In the genomic region with DNA sequence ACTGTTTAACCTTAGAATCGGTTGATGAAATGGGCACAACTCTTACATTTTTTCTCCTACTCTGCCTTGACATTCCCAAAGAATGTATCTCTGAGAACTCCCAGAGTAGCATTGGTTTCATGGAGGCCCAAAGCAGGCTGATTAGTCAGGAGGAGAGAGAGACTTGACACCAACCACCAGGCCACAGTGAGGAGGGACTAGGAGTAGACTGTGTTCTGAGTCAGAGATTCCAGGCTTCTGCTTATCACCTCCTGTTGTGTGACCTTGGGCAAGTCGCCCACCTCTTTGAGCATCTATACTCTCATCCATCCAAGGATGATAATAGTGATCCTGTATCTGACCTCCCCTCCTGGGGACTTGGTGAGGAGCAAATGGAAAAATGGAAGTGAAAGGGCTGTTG, we compare ENCODE assay signal across 25 mouse cellular contexts. TPM values are rescaled to one million over a fixed set of nuclear protein-coding genes. Genes with fewer than 3 reads are reported as not detected.
DNase-seq lines count a peak whose midpoint lies in the region; ATAC-seq and TF ChIP-seq lines count a peak whose summit lies in the region.
"Had no signal": no experiment of that assay in that cellular context is flagged by ENCODE, and none has a peak within 500 bp of the region (broad histone marks: within the 10 kb centered on the region; RNA-seq: fewer than 3 reads in every experiment).

No protein-coding gene starts in this region.

- WGBS in heart, adult 2 months: 72% methylated on average over 2 of the region's 2 CpGs
- 81% methylated on average over 2 of the region's 2 CpGs for WGBS in intestine, postnatal 0 days

- no peak for TF ChIP-seq CTCF in heart, adult 2 months (IDR thresholded peaks at IDR 0.05)
- no peak for TF ChIP-seq CTCF in intestine, postnatal 0 days (IDR thresholded peaks at IDR 0.05; ENCODE audit: low read depth)

- no peak overlapping the region for H3K4me3 ChIP-seq in heart, adult 2 months
- H3K4me3 ChIP-seq in intestine, postnatal 0 days (ENCODE audit: low read depth, low read length): no peak overlapping the region
- H3K4me3 ChIP-seq: embryonic facial prominence, embryonic 10.5 days; embryonic facial prominence, embryonic 13.5 days; erythroblast, embryonic 14.5 days; forebrain, embryonic 12.5 days; forebrain, embryonic 15.5 days; heart, embryonic 10.5 days; heart, embryonic 13.5 days; hindbrain, embryonic 12.5 days; hindbrain, embryonic 15.5 days had no signal

- H3K9me3 ChIP-seq in intestine, postnatal 0 days (ENCODE audit: control insufficient read depth): no peaks in the 10 kb centered on the region
- H3K9me3 ChIP-seq: embryonic facial prominence, embryonic 10.5 days; embryonic facial prominence, embryonic 13.5 days; forebrain, embryonic 12.5 days; forebrain, embryonic 15.5 days; heart, embryonic 10.5 days; heart, embryonic 13.5 days; hindbrain, embryonic 12.5 days; hindbrain, embryonic 15.5 days had no signal

- H3K27ac ChIP-seq in heart, adult 2 months: no peak overlapping the region
- no peak overlapping the region for H3K27ac ChIP-seq in intestine, postnatal 0 days (ENCODE audit: low read depth, low read length)
- H3K27ac ChIP-seq: embryonic facial prominence, embryonic 10.5 days; embryonic facial prominence, embryonic 13.5 days; forebrain, embryonic 15.5 days; heart, embryonic 10.5 days; heart, embryonic 13.5 days; hindbrain, embryonic 12.5 days had no signal

- intact Hi-C loops in heart, adult 2 months (cut with DNase I): no loop called here

- H3K79me2 ChIP-seq in heart, adult 2 months (replicated peaks; ENCODE audit: control insufficient read depth, insufficient read depth, low read length): no peaks in the 10 kb centered on the region

- DNase-seq in adrenal gland, postnatal 10 days: peak; percentile 13
- DNase-seq in adrenal gland, adult 8-10 months: no peak
- peak; percentile 58 for DNase-seq in 3T3-L1 (ENCODE audit: low read depth, low spot score)
- peak; percentile 6 for DNase-seq in R1 (ENCODE audit: low read depth, low spot score)
- DNase-seq in heart, adult 2 months: no peak
- DNase-seq: cerebellum, adult 11-12 months; cerebellum, adult 8-10 months; cerebellum, postnatal 36 days; embryo, embryonic 11 days; gastrocnemius, postnatal 25 days; heart, postnatal 14 days; kidney, adult 11 months; kidney, adult 8-10 months had no signal

- no peak overlapping the region for H3K9ac ChIP-seq in heart, adult 2 months (ENCODE audit: low read depth, low read length)
- no peak overlapping the region for H3K9ac ChIP-seq in intestine, postnatal 0 days (ENCODE audit: low read depth, low read length)
- H3K9ac ChIP-seq: embryonic facial prominence, embryonic 13.5 days; forebrain, embryonic 12.5 days; forebrain, embryonic 15.5 days; heart, embryonic 13.5 days; hindbrain, embryonic 12.5 days; hindbrain, embryonic 15.5 days had no signal

- no peak for ATAC-seq in CD4-positive, CD25-positive, alpha-beta regulatory T cell, adult 4 months
- no peak for ATAC-seq in intestine, postnatal 0 days
- ATAC-seq: forebrain, embryonic 15.5 days had no signal

- H3K4me2 ChIP-seq in intestine, postnatal 0 days (replicated peaks; ENCODE audit: low read depth): no peak overlapping the region
- H3K4me2 ChIP-seq: embryonic facial prominence, embryonic 13.5 days; forebrain, embryonic 12.5 days; forebrain, embryonic 15.5 days; heart, embryonic 13.5 days; hindbrain, embryonic 12.5 days; hindbrain, embryonic 15.5 days had no signal

- no peaks in the 10 kb centered on the region; the same call in 1 of the 2 replicates for H3K36me3 ChIP-seq in heart, adult 2 months (ENCODE audit: control insufficient read depth, insufficient read depth, low read length)
- H3K36me3 ChIP-seq in intestine, postnatal 0 days (ENCODE audit: control insufficient read depth, insufficient read depth): no peaks in the 10 kb centered on the region
- H3K36me3 ChIP-seq: embryonic facial prominence, embryonic 10.5 days; embryonic facial prominence, embryonic 13.5 days; forebrain, embryonic 12.5 days; forebrain, embryonic 15.5 days; heart, embryonic 10.5 days; heart, embryonic 13.5 days; hindbrain, embryonic 12.5 days; hindbrain, embryonic 15.5 days had no signal

- H3K27me3 ChIP-seq in heart, adult 2 months (ENCODE audit: control insufficient read depth, insufficient read depth, low read length): no peaks in the 10 kb centered on the region
- H3K27me3 ChIP-seq in intestine, postnatal 0 days (replicated peaks; ENCODE audit: control insufficient read depth, insufficient read depth, low read length): no peaks in the 10 kb centered on the region
- H3K27me3 ChIP-seq: embryonic facial prominence, embryonic 13.5 days; forebrain, embryonic 12.5 days; forebrain, embryonic 15.5 days; hindbrain, embryonic 12.5 days; hindbrain, embryonic 15.5 days had no signal

- TF ChIP-seq POLR2A in heart, adult 2 months (IDR thresholded peaks at IDR 0.05; ENCODE audit: insufficient read depth, low read depth, low read length): no peak

- H3K4me1 ChIP-seq in heart, adult 2 months (ENCODE audit: control insufficient read depth, insufficient read depth, low read length): peaks cover 2% of the 10 kb centered on the region; the same call in 1 of the 2 replicates
- H3K4me1 ChIP-seq in intestine, postnatal 0 days (replicated peaks; ENCODE audit: control insufficient read depth, insufficient read depth, low read length): no peaks in the 10 kb centered on the region
- H3K4me1 ChIP-seq: heart, embryonic 10.5 days; hindbrain, embryonic 12.5 days had no signal

- no peak for TF ChIP-seq EP300 in heart, adult 2 months (IDR thresholded peaks at IDR 0.05; ENCODE audit: insufficient read depth, low read depth, low read length)

RNA-seq across cellular contexts. Expression of a gene that starts 38.0 kb away (rescaled TPM):
- 1 to 10 TPM; 1.0 to 2.2 TPM for total RNA-seq in adrenal gland, postnatal 10 days (2021)
- 1 to 10 TPM in 2 of 4 experiments, under 1 TPM in 2; 0.41 to 1.6 (median 0.80) TPM for total RNA-seq in adrenal gland, adult 8-10 months (2022)
- polyA plus RNA-seq in CD4-positive, CD25-positive, alpha-beta regulatory T cell, adult 4 months (2017; shearing (Covaris generic)): under 1 TPM in 1 of 2 experiments, not detected in 1; 0.41 TPM
- under 1 TPM; 0.18 to 0.57 TPM for total RNA-seq in heart, adult 2 months (2021)
- polyA plus RNA-seq in heart, adult 2 months (2012; rRNA removed): 0.35 and 0.59 TPM in 2 replicates
- 0.60 and 0.69 TPM in 2 replicates for polyA plus RNA-seq in intestine, postnatal 0 days (2015; fragmentation: Nextera tagmentation; extraction: Ambion mirVana)
- total RNA-seq: MEL had no signal
- polyA plus RNA-seq: erythroblast, embryonic 14.5 days had no signal

Comparison
In these comparisons a context has a peak if more than half of its experiments do, and no peak if none do; other contexts are left out.
1. DNase-seq: peak in adrenal gland, postnatal 10 days (single experiment), 3T3-L1 (single experiment) and R1 (single experiment); none in adrenal gland, adult 8-10 months (single experiment) and heart, adult 2 months (0 of 2).